Mouse (Mus musculus) thymus, adult 2 months (tissue): ENCODE measurements around the gene Batf. TPM values are rescaled to one million over a fixed set of nuclear protein-coding genes. Genes with fewer than 3 reads are reported as not detected.

ENCODE experiments used
- DNase-seq: peaks from one replicate; pipeline ENCODE4 v3.0.0; 2021
- H3K27ac ChIP-seq: fragments of 200-500 bp; 2 replicates; pipeline ENCODE4 v1.5.1; 2012; ENCODE audit warnings: low read length, control low read depth; ENCODE audit not compliant: control insufficient read depth, insufficient read depth
- H3K27me3 ChIP-seq: fragments of 200-500 bp; 2 replicates; pipeline ENCODE4 v1.6.1; 2012; ENCODE audit warnings: mild to moderate bottlenecking, low read length, moderate library complexity, mixed read lengths; ENCODE audit not compliant: control insufficient read depth, insufficient read depth
- H3K36me3 ChIP-seq: fragments of 200-500 bp; 2 replicates; pipeline ENCODE4 v1.6.1; 2012; ENCODE audit warnings: mild to moderate bottlenecking, low read length, moderate library complexity; ENCODE audit not compliant: control insufficient read depth, insufficient read depth
- H3K4me1 ChIP-seq: fragments of 200-500 bp; replicated peaks from 2 replicates; pipeline ENCODE4 v1.6.1; 2012; ENCODE audit warnings: low read length; ENCODE audit not compliant: control insufficient read depth, insufficient read depth
- H3K4me3 ChIP-seq: fragments of 200-500 bp; 2 replicates; pipeline ENCODE4 v1.5.1; 2012; ENCODE audit warnings: mild to moderate bottlenecking, low read length, control low read depth, moderate library complexity; ENCODE audit not compliant: control insufficient read depth, insufficient read depth
- CTCF ChIP-seq: fragments of 200-500 bp; IDR thresholded peaks from 2 replicates; pipeline ENCODE4 v1.5.1; 2012; ENCODE audit warnings: mild to moderate bottlenecking, control low read depth, low read length, moderate library complexity, borderline replicate concordance; ENCODE audit not compliant: control insufficient read depth, poor library complexity, insufficient read depth; ENCODE audit errors: extremely low read depth
- POLR2A ChIP-seq: fragments of 200-500 bp; IDR thresholded peaks from 2 replicates; pipeline ENCODE4 v1.6.1; 2012; ENCODE audit warnings: mild to moderate bottlenecking, low read length, control low read depth, moderate library complexity; ENCODE audit not compliant: control insufficient read depth, poor library complexity, insufficient read depth; ENCODE audit errors: extremely low read depth
- WGBS: fragments of 180-500 bp; shearing (Covaris S2); methylation state at CpG from one replicate; pipeline ENCODE4 v1.1.7; 2018; 5-methylcytosine and 5-hydroxymethylcytosine counted together
- polyA plus RNA-seq: library from polyadenylated mRNA; depleted of rRNA; stranded (reverse); fragments of >200 nt; gene quantifications from 2 replicates; pipeline ENCODE4 v1.2.3, GENCODE M21; 2012; rRNA removed

Batf gene
- polyA plus RNA-seq: 13.3 and 14.9 TPM in 2 replicates

- no peaks in the 10 kb centered on the region; the same call in 1 of the 2 replicates for H3K27me3 ChIP-seq
- TF ChIP-seq CTCF (0 out of 2 replicates have a peak, but pooled peaks have one; percentile 33), POLR2A (no peak)
- peak; percentile 74 for DNase-seq
- peak within 1 kb of the TSS; percentile 64; the same call in 1 of the 2 replicates for H3K27ac ChIP-seq
- peaks cover 18% of the 10 kb centered on the region for H3K4me1 ChIP-seq
- under 1% methylated on average over 22 of the region's 22 CpGs for WGBS
- H3K4me3 ChIP-seq: peak within 1 kb of the TSS; percentile 70
- H3K36me3 ChIP-seq: no peaks in the 10 kb centered on the region
These were observed at the start of gene Batf for GRCm38 (mm10) chr12:85686466-85687216. TSS of gene Batf (plus strand) at chr12:85686669.

- no peak for DNase-seq
- TF ChIP-seq CTCF: no peak
- TF ChIP-seq POLR2A: no peak
- Histone ChIP-seq H3K27ac (peak overlapping the region; percentile 77), H3K27me3 (no peaks in the 10 kb centered on the region), H3K4me3 (no peak overlapping the region), H3K4me1 (peaks cover 49% of the 10 kb centered on the region), H3K36me3 (no peaks in the 10 kb centered on the region)
- WGBS: 64% methylated on average over 9 of the region's 9 CpGs
These were observed 48.5 kb upstream of the Batf start for GRCm38 (mm10) chr12:85637932-85638331.

- Histone ChIP-seq H3K4me1 (peaks cover 43% of the 10 kb centered on the region), H3K4me3 (peak overlapping the region; percentile 12), H3K27me3 (no peaks in the 10 kb centered on the region), H3K27ac (peak overlapping the region; percentile 77), H3K36me3 (no peaks in the 10 kb centered on the region)
- DNase-seq: peak; percentile 52
- WGBS: 75% methylated on average over 20 of the region's 20 CpGs
- TF ChIP-seq CTCF: no peak
- no peak for TF ChIP-seq POLR2A
These were observed 47.7 kb upstream of the Batf start for GRCm38 (mm10) chr12:85638541-85639325.

DNA sequence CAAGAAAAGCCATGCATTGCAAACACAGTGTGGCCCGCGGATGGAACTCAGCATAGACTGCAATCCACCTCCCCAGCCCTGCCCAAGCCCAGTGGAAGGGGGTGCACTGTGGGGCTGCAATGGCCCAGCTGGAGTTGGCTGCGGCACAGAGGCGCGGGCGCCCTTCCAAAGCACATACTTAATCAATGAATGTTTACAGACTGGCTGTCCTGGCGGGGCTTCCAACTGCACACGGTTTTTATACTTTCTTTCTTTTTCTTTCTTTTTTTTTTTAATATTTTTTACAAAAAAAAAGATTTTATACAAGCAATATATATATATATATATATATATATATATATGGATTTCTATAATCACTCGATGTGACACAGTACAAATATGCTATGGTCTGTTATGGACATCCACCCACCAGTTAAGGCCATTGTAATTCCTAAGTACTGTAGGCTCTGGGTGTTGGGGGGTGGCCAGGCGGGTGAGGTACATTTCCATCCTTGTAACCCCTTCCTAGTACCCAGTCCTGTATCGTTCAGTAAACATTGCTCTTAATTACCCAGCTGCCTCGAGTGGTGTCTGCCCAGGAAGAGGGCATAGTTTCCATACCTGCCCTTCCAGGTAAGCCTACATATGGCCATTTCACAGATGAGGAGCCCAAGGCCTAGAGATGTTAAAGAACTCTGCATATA, 47.0 kb upstream of the Batf start:
- no peaks in the 10 kb centered on the region for H3K27me3 ChIP-seq
- H3K36me3 ChIP-seq: no peaks in the 10 kb centered on the region
- TF ChIP-seq POLR2A: no peak
- TF ChIP-seq CTCF: no peak
- 92% methylated on average over 12 of the region's 12 CpGs for WGBS
- H3K4me1 ChIP-seq: peaks cover 43% of the 10 kb centered on the region
- DNase-seq: no peak
- peak overlapping the region; percentile 77 for H3K27ac ChIP-seq
- H3K4me3 ChIP-seq: no peak overlapping the region

DNA sequence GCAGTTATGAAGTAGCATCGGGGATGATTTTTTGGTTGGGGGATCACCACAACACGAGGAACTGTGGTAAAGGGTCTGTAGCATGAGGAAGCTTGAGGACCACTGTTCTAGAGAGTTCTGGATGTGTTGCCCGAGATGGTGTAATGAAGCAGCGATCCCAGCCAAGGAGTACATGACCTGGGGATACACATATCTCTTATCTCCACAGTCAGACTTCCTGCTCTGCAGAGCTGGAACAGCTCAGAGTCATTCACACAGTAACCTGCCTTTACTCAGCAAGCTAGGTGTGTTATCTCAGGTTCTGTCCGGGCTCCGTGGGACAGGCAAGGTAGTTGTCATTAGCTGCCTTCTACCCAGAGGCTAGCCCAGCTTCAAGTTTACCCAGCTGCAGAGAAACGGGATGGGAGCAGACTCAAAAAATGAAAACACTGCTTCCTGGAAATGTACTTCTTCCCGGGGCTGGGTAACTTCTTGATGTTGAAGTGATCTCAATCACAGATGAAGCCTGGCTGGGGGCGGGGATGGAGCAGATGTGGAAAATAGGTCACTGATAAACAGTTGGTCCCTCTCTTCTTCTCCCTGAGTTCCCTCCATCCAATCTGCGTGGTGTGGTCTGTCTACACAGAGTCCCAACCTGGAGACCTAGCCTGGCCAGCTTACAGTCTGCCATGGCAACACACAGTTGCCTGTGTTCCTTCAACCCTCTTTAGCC, 45.5 kb upstream of the Batf start:
- no peaks in the 10 kb centered on the region for H3K36me3 ChIP-seq
- no peak for TF ChIP-seq POLR2A
- TF ChIP-seq CTCF: no peak
- 24% methylated on average over 10 of the region's 10 CpGs for WGBS
- H3K27ac ChIP-seq: no peak overlapping the region
- H3K4me1 ChIP-seq: peaks cover 43% of the 10 kb centered on the region
- H3K4me3 ChIP-seq: no peak overlapping the region
- DNase-seq: no peak
- H3K27me3 ChIP-seq: no peaks in the 10 kb centered on the region

DNA sequence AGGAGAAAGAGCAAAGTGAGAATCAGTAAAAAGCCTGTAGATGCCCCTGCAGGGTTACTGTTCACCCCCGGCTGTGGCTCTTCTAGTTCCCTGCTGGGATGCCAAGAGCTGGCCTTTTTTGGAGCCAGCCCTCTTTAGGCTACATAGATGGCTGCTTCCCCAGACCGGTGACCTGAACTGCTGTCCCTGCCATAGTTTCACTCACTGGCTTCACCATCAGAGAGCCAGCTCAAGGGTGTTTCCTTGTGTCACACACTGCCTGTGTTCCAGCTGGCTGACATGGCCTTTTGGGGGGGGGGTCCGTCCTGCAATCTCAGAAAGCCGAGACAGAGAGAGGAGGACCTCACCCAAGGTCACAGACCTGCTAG, 44.9 kb upstream of the Batf start:
- Histone ChIP-seq H3K4me3 (no peak overlapping the region), H3K4me1 (peaks cover 43% of the 10 kb centered on the region), H3K27ac (no peak overlapping the region), H3K36me3 (no peaks in the 10 kb centered on the region), H3K27me3 (no peaks in the 10 kb centered on the region)
- 86% methylated on average over 4 of the region's 4 CpGs for WGBS
- no peak for DNase-seq
- TF ChIP-seq POLR2A (no peak), CTCF (no peak)
